Mouse (Mus musculus): ENCODE results near the gene Ptpn3.
"Not testable (repeated sequence)": the region's sequence is repeated elsewhere in the genome, so short reads cannot be mapped to it uniquely, and the experiment has no call there.

The Ptpn3 gene

DNA sequence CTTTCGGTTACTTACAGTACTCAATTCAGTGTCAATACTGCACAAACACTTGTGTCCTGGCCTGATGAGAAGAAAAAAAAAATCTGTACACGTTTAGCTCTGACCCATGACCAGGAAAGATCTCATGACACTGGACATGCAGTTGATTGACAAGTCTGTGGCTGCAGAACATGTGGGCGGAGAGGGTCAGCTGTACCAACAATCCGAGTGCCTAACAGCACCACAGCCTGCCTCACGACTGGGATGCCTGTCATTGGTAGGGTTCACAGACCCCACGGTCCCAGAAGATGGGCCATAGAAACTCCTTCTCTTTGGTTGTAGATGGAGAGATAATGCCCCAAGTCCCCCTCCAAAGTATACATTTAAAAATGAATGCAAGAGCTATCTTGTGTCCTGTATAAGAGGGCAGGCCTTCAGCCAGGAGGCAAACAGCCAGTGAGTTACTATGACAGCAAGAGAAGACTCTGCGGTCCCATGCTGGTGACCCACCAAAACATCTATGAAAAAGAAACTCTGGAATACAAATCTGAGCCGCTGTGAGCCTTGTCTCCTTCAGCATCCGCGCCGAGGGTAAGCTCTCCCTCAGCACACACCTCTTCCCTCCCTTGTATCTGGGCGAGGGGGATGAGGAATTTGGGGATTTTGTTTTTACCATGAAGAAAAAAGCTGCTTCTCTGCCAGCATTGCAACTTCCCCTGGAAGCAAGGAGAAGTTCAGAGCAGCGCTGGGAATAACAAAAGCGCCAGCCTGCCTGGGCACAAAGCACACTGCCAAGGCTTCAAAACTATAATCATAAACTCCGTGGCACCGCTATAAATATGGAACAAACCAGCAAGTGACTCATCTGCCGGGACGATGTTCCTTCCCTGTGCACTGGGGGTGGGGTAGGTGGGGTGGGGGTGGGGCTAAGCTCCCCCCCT lies 72.8 kb downstream of the Ptpn3 start:
- DNase-seq (ENCODE audit: extremely low read depth, low read depth), result no peak

DNA sequence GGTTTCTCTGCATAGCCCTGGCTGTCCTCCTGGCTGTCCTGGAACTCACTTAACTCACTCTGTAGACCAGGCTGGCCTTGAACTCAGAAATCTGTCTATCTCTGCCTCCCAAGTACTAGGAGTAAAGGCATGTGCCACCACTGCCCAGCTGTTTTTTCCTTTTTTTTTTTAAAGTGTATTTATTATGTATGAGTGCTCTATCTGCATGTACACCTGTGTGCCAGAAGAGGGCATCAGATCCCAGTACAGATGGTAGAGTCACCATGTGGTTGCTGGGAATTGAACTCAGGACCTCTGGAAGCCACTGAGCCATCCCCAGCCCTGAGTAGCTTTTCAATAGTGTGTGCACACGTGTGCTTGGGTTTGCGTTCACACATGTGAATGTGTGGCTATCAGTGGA lies 76.9 kb downstream of the Ptpn3 start:
- DNase-seq (ENCODE audit: extremely low read depth, low read depth), result no peak

DNA sequence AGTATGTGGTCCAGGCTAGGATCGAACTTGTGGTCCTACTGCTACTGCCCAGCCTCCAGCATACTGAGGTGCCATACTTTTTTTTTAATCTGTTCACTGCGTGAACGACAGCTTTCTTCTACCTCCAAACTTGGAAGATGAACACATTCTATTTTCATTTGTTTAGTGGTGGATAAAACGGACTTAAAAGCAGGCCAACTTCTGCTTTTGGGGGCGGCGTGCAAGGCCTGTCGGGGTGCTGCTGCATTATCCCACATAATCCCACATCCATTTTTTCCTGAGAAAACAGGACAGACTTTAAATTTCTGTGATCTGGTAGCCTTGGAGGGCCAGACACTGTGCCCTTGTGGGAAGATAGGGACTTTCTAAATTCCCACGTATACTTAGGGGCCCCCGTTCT lies 83.9 kb downstream of the Ptpn3 start:
- no peak for DNase-seq (ENCODE audit: extremely low read depth, low read depth)

DNA sequence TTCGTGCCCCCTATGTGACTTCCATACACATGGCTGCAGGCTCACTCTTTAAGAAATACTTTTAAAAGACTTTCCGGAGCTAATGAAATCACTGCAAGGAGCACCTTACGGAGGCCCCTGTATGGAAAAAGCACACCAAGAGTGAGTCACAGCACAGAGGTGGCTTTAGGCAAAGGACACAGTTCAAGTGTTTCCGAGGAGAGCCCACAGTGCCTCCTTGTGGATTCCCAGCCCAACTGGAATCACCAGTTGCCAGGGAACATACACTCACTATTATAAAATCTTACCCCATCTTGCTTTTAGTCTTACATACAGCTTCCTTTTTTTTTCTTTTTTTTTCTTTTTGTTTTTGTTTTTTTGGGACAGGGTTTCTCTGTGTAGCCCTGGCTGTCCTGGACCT lies 85.1 kb downstream of the Ptpn3 start:
- DNase-seq (ENCODE audit: extremely low read depth, low read depth), result no peak

DNA sequence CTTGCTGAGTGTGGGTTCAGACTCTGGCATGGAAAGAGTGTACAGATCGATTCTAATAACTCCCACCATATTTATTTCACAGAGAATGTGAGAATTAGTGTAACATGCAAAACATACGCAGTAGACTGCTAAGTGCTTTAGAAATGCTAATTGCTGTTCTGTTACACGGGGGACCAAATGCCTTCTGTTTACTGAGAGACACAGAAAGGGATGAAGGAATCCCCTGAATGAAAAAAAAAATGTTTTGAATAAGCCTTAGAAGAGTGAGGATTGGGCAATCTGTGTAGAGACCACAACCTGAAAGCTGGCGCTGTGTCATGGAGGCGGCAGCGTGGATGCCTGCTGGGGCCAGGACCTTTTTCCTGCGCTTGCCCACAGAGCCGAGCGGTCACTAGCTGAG lies 86.8 kb downstream of the Ptpn3 start:
- DNase-seq (ENCODE audit: extremely low read depth, low read depth), result no peak

DNA sequence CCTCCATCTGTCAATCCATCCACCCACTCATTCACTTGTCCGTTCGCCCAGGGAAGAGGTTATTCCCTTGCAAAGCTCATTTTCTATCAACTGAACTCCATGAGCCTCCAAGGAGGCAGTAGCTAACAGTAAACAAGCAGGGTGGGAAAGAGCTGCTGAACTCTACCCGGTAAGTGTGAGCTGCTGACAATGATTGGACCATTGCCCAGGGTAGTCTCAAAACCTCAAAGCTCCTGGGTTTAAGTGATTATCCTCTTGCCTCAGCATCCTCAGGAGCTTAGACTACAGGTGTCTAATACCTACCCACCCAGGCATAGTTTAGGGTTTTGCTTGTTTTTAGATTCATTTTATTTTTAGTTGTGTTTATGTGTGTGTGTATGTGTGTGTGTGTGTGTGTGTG lies 87.5 kb downstream of the Ptpn3 start:
- DNase-seq (ENCODE audit: extremely low read depth, low read depth), result no peak

DNA sequence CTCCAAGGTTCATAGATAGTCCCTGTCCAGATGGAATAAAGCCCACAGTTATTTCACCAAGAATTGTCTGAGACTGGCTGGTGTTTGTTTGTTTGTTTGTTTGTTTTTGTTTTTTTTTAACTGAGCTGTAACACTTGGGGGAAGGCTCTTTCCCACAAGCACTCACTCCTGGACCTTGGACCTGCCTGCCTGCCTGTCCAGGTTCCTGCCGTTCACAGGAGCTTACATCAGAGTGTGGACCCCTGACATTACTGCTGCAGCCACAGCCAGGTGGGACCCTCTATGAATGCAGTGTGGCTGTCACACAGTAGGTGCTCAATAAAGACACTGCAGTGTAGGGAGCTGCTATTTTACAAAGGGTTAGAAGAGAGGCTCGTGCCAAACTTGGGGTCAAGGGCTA lies 89.9 kb downstream of the Ptpn3 start:
- DNase-seq (ENCODE audit: extremely low read depth, low read depth), result no peak

DNA sequence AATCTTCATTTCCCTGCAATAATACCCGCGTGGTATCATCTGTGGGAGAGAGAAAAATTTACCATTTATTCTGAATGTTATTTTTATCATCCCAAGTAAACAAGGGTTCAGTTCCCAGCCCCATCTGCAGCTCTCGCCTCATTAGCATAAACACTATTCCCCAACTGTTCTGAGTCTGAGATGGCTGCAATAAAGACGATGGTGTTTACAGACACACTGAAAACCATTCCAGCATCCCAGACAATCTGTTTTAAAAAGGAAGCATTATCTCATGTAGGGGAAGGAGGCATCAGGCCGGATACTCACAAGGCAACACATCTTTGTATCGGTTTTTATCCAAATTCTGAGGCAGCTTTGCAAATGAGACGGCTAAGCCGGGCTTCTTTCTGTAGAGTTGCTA lies 95.7 kb downstream of the Ptpn3 start:
- DNase-seq (ENCODE audit: extremely low read depth, low read depth), result no peak

DNA sequence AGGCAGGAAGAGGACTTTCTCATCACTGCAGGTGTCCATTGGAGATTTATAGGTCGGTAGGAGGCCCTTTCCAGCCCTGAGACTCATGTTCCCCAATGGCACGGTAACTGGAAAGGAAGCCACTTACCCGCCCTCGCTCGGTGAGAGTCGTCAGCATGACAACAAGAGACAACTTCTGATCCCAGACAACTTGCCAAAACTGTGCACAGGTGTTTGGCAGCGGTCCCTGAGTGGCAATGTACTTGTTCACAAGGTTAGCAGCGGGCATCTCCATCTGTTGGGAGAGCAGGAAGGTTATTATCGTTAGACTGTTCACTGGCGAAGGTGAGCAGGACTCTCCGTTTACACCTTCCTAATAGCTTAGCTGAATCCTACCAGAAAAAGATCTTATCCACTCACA lies 96.9 kb downstream of the Ptpn3 start:
- DNase-seq (ENCODE audit: extremely low read depth, low read depth), result no peak

DNA sequence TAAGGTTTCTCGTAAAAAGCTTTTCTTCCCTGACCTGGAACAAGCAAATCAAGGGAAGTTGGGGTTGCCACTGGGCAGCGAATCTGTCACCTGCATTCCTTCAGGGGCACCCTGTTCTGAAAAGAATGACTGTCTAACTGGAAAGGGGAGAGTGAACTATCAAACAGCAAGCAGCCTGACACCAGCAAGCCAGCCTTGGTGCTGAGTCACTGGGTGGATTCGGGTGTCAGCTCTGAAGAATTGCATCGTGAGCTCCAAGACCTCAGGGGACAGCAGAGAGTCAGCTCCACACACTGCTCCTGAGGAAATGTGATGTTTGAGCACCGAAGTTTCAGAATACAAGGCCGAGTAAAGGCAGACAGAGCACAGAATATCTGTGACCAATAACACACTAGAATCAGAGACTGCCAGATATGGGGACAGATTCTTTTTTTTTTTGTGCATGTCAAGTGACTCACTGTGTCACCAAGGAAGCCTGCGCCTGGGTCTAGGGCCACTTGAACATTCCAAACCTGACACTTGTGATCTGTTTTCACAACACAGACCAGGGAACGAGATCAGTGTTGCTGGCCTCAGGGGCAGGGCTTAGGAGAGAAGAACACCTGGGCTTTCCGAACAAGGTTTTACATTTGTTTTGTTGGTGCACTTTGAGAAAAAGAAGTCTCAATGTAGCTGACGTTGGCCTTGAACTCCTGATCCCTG lies 98.8 kb downstream of the Ptpn3 start:
- DNase-seq (ENCODE audit: extremely low read depth, low read depth), result no peak

DNA sequence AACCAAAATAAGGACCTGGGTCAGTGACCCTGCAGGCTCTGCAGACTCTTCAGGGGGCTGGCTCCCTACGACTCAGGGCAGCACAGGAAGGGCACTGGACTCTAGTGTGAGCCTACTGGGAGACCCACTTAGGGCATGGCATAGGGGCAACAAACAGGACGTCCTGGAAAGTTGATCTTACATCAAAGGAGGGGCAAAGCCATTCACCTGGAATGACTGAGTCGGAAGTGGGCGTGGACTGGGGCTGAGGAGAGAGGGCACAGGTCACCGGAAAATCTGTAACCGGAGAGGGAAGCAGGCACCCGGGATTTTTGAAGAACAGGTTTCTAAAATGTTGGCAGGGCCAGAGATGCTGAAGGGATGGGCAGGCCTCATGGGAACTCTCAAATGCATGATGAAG lies 99.5 kb downstream of the Ptpn3 start:
- no peak for DNase-seq (ENCODE audit: extremely low read depth, low read depth)

DNA sequence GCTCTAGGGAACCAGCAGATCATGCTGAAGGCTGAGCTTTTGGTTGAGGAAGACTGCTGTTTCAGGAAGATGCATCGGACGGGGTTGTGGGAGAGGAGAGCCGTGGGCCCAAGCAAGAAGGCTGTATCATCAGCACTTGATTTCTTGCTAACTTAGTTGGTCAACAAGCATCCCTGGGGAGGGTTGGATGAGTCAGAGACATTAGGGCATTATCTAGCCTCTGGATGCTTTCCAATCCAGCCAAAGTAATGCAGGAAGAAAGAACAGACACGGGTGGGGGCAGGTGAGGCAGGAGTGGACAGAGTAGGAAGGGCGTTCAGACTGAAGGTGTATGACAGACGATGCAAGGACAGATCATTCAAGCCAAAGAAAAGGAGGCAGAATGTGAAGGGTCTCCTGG lies 101.0 kb downstream of the Ptpn3 start:
- DNase-seq (ENCODE audit: extremely low read depth, low read depth), result no peak

DNA sequence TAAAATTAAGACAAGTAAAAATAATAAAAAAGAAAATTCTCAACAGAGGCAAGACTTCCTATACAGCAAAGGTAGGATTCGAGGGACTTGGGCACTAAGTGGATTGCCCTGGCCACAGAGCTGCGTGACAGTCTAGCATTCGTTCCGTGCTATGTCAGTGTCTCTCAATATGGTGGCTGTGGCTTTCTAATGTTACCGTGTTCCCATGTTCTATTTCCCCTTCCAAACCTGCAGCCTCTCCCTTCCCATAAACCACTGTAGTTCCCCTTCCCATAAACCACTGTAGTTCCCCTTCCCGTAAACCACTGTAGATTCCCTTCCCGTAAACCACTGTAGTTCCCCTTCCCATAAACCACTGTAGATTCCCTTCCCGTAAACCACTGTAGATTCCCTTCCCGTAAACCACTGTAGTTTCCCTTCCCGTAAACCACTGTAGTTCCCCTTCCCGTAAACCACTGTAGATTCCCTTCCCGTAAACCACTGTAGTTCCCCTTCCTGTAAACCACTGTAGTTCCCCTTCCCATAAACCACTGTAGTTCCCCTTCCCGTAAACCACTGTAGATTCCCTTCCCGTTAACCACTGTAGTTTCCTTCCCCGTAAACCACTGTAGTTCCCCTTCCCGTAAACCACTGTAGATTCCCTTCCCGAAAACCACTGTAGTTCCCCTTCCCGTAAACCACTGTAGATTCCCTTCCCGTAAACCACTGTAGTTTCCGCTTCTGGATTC lies 102.8 kb downstream of the Ptpn3 start:
- not testable (repeated sequence) for DNase-seq (ENCODE audit: extremely low read depth, low read depth)

DNA sequence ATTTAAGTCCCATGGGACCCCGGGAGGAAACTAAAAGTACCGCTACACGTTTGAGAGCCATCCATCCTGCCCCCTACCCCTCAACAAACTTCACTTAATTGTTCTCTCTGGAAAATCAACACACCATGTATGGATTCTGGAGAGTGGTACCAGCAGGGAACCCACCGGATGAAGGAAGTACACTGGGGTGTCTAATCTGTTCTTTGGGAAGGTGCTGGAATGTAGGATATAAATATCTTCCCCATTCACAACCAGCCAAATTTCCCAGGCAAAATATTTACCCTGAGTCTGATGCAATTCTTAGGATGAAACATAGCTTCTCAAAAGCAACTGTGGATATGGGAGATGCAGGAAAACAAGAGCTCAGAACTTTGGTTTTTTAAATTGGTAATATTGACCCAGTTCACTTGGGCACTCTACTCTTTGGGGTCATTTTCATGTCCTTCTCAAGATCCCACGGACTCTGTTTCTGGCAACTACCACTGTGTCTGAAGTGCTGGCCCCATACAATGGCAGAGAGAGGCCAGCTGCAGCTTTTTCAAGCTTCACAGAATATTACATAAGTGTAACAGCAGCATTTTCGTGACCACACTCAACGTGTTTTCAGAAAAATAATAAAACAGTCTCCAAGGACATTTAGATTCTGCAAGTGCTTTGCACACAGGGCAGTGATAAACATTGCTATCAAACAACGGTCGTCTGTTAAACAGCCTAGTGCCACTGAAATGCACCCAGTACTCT lies 109.9 kb downstream of the Ptpn3 start:
- no peak for DNase-seq (ENCODE audit: extremely low read depth, low read depth)

DNA sequence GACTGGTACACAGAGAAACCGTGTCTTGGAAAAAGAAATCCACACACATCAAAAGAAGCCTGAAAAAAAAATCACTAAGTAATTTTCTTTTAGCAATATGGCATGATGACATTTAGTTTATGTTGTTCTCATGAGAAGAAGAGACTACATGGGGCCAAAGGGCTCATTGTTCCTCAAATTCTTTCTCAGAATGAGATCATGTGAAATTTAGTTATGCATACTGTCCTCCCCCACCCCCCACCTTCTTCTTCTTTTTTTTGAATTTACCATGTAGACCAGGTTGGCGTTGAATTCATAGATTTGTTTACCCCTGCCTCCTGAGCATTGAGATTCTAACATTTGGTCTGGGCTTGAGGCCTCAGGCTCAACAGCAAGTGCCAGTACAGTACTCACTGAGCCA lies 111.8 kb downstream of the Ptpn3 start:
- no peak for DNase-seq (ENCODE audit: extremely low read depth, low read depth)

DNA sequence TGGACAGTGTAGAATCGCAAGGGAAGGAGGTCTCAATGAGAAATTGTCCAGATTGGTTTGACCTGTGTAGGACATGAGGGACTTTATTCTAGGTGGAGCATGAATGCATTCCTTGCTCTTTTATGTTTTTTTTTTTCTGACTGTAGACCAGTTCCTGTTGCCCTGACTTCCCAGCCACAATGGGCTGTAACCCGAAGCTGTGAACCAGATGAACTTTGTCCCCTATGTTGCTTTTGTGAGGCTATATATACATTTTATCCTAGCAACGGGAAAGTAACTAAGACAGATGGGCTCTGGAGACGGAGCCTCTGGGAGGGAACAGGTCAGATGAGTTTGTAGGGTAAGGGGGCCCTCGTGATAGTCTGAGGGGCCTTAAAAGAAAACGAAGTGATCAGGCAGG lies 115.6 kb downstream of the Ptpn3 start:
- no peak for DNase-seq (ENCODE audit: extremely low read depth, low read depth)

DNA sequence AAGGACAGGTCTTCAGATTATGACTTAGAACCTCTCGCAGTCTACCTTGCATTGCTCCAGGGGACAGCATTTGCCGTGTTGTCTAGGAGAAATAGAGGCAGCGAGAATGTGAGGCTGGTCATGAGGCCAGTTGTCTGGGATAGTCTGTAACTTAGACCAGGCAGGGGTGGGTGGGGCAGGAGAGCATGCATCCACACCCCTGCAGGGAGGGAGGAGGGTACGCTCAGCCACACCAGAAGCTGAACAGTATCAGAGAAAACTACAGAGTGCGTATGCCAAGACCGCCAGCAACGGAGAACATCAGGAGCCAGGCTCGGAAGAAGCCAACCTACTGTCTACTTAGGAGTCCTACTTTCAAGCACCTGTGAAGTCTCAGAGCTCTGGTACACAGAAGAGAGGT lies 116.2 kb downstream of the Ptpn3 start:
- no peak for DNase-seq (ENCODE audit: extremely low read depth, low read depth)

DNA sequence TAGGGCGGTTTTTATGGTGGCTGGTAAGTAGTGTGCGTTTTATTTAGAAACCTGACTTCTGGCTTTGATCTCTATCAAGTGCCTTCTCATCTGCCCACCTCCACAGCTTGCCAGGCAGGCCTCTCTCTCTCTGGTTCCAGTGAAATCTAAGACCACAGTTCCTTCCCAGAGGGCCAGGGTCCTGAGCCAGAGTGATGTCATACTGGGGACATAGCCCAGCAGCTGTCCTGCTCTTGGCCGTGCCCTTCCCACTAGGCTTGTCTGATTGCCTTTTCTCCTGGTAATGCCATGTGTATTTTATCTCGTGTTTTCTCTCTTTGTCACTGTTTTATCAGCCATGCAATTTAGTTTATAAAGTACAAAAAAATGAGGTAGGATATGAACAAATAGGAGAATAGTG lies 118.1 kb downstream of the Ptpn3 start:
- DNase-seq (ENCODE audit: extremely low read depth, low read depth), result no peak

DNA sequence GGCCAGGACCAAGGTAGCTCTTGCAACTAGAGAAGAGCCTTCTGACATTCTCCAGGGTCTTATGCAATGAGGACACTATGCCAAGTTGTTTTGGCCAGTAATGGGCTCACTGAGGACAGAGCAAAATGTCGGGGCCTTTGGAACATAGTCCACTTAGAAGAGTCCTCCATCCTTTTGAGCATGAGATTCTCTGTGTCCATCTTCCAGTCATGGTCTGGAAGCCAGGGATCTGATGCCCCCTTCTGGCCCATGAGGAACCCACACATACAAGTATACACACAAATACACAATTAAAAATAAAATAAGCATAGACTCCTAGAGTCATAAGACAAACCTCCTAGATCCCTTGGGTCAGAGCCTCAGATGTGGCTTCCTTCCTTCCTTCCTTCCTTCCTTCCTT lies 120.1 kb downstream of the Ptpn3 start:
- DNase-seq (ENCODE audit: extremely low read depth, low read depth), result no peak

DNA sequence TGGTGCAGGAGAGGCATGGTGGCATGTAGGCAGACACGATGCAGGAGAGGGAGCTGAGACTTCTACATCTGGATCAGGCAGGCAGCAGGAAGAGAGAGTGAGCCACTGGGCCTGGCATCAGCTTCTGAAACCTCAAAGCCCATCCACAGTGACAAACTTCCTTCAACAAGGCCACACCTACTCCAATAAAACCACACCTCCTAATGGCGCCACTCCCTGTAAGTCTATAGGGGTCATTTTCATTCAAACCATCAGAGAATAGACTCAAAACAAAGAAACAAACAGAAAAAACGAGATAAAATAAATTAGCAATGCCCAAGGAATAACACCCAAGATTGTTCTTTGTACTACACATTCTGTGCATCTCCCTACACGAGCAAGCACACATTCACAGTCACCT lies 122.8 kb downstream of the Ptpn3 start:
- DNase-seq (ENCODE audit: extremely low read depth, low read depth), result no peak

DNA sequence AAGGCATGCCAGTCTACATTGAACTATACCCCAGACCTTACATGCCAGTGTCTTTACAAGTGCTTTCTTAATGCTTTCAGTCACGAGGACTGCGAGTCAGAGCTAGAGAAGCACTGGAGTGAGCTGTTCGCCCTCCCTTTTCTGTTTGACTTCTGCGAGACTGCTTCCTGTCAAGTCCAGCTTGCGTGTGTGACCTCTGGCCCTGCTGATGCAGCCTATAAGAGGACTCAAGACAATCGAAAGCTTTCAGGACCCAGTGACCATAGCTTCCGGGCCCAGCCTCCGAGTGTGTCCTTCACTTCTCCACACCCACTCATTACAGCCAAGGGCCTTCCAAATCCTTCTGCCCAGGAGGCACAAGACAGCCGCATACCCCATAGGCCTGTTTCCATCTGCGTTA lies 126.3 kb downstream of the Ptpn3 start:
- no peak for DNase-seq (ENCODE audit: extremely low read depth, low read depth)

DNA sequence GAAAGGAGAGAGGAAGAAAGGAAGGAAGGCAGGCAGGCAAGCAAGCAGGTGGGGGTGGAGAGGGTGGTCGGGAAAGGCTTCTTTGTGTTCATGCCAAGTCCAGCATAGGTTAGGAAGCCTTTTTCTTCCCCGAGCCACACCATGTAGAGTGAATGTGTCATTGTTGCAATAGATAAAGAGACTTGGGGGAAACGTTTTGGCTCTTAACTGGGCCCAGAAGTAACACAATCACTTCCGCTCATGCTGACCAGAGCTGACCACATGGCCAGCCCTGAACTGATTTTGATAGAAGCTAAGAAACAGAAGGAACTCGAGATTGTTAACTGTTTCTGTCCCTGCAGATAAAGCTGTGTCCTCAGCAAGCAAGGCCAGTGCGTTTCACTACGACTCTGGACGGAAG lies 128.8 kb downstream of the Ptpn3 start:
- no peak for DNase-seq (ENCODE audit: extremely low read depth, low read depth)
